Mouse (Mus musculus) MEL (cell line): ENCODE results near the gene Brdt. TPM values are rescaled to one million over a fixed set of nuclear protein-coding genes. Genes with fewer than 3 reads are reported as not detected.

Experiments used
- DNase-seq: peaks from one replicate; pipeline ENCODE4 v3.0.0; 2011; ENCODE audit warnings: low read depth, low spot score
- H3K27ac ChIP-seq: 2 replicates; pipeline ENCODE4 v1.5.1; 2012; ENCODE audit warnings: low read depth, mild to moderate bottlenecking, control low read depth, low read length, moderate library complexity; ENCODE audit not compliant: control insufficient read depth
- H3K27me3 ChIP-seq, 2 experiments: fragments of 150-350 bp in 1 of 2; sonication (generic) in 1 of 2; 2 replicates each; pipeline ENCODE4 v1.6.1; 2012; ENCODE audit warnings: low read length in 2 of 2, mild to moderate bottlenecking in 2 of 2, improper control_type of control experiment in 1 of 2, moderate library complexity in 1 of 2; ENCODE audit not compliant: insufficient read depth in 2 of 2, control insufficient read depth in 1 of 2
- H3K36me3 ChIP-seq, 2 experiments: 2 replicates each; pipeline ENCODE4 v1.6.1; 2012 to 2014; ENCODE audit warnings: low read length in 2 of 2, improper control_type of control experiment in 1 of 2, inconsistent platforms in 1 of 2, mild to moderate bottlenecking in 1 of 2; ENCODE audit not compliant: insufficient read depth in 2 of 2, control insufficient read depth in 1 of 2
- H3K4me1 ChIP-seq, 2 experiments: fragments of 150-350 bp in 1 of 2; sonication (generic) in 1 of 2; 2 replicates each; pipeline ENCODE4 v1.6.1; 2012; ENCODE audit warnings: low read length in 2 of 2, improper control_type of control experiment in 1 of 2, mild to moderate bottlenecking in 1 of 2; ENCODE audit not compliant: insufficient read depth in 2 of 2, control insufficient read depth in 1 of 2
- H3K4me3 ChIP-seq, 2 experiments: fragments of 150-350 bp in 1 of 2; sonication (generic) in 1 of 2; 2 replicates each; pipeline ENCODE4 v1.5.1; 2012; ENCODE audit warnings: low read depth in 2 of 2, low read length in 2 of 2, mild to moderate bottlenecking in 2 of 2, moderate library complexity in 2 of 2, control low read depth in 1 of 2, improper control_type of control experiment in 1 of 2; ENCODE audit not compliant: control insufficient read depth in 1 of 2, insufficient read depth in 1 of 2
- H3K79me2 ChIP-seq: 2 replicates; pipeline ENCODE4 v1.6.1; 2012; ENCODE audit warnings: mild to moderate bottlenecking, low read length, moderate library complexity; ENCODE audit not compliant: control insufficient read depth, poor library complexity, insufficient read depth
- H3K9ac ChIP-seq: 2 replicates; pipeline ENCODE4 v1.6.1; 2012; ENCODE audit warnings: low read depth, mild to moderate bottlenecking, control low read depth, low read length, moderate library complexity; ENCODE audit not compliant: control insufficient read depth, poor library complexity, severe bottlenecking
- H3K9me3 ChIP-seq: fragments of 150-350 bp; sonication (generic); replicated peaks from 2 replicates; pipeline ENCODE4 v1.6.1; 2012; ENCODE audit warnings: mild to moderate bottlenecking, low read length, improper control_type of control experiment, moderate library complexity; ENCODE audit not compliant: insufficient read depth
- CTCF ChIP-seq, 3 experiments: IDR thresholded peaks in 2 of 3; conservative IDR thresholded peaks in 1 of 3; 2 replicates each; pipeline ENCODE4 v1.5.1; 2011 to 2012; ENCODE audit warnings: low read length in 3 of 3, low read depth in 2 of 3, mild to moderate bottlenecking in 2 of 3, improper control_type of control experiment in 1 of 3, inconsistent platforms in 1 of 3, mixed read lengths in 1 of 3, moderate library complexity in 1 of 3; ENCODE audit not compliant: control insufficient read depth in 1 of 3, insufficient read depth in 1 of 3, poor library complexity in 1 of 3, severe bottlenecking in 1 of 3
- E2F4 ChIP-seq: IDR thresholded peaks from 2 replicates; pipeline ENCODE4 v1.6.1; 2011; ENCODE audit warnings: low read depth, low read length, improper control_type of control experiment, borderline replicate concordance
- ETS1 ChIP-seq: IDR thresholded peaks from 2 replicates; pipeline ENCODE4 v1.6.1; 2012; ENCODE audit warnings: low read depth, mild to moderate bottlenecking, inconsistent platforms, low read length, improper control_type of control experiment, moderate library complexity
- GABPA ChIP-seq: IDR thresholded peaks from 2 replicates; pipeline ENCODE4 v1.6.1; 2012; ENCODE audit warnings: low read depth, mild to moderate bottlenecking, inconsistent platforms, low read length, improper control_type of control experiment, moderate library complexity
- HCFC1 ChIP-seq: IDR thresholded peaks from 2 replicates; pipeline ENCODE4 v1.6.1; 2012; ENCODE audit warnings: low read depth, mild to moderate bottlenecking, inconsistent platforms, low read length, improper control_type of control experiment, moderate library complexity
- JUND ChIP-seq: IDR thresholded peaks from 2 replicates; pipeline ENCODE4 v1.6.1; 2011; ENCODE audit warnings: low read depth, mild to moderate bottlenecking, improper control_type of control experiment, low read length
- KAT2A ChIP-seq: conservative IDR thresholded peaks from 2 replicates; pipeline ENCODE4 v1.6.1; 2012; ENCODE audit warnings: low read depth, low read length, improper control_type of control experiment, inconsistent platforms
- MAFK ChIP-seq: IDR thresholded peaks from 2 replicates; pipeline ENCODE4 v1.6.1; 2011; ENCODE audit warnings: low read depth, mild to moderate bottlenecking, low read length, improper control_type of control experiment, borderline replicate concordance
- MAX ChIP-seq: IDR thresholded peaks from 2 replicates; pipeline ENCODE4 v1.6.1; 2011; ENCODE audit warnings: low read length, improper control_type of control experiment
- MAZ ChIP-seq: IDR thresholded peaks from 2 replicates; pipeline ENCODE4 v1.6.1; 2012; ENCODE audit warnings: low read depth, mild to moderate bottlenecking, inconsistent platforms, low read length, improper control_type of control experiment
- MEF2A ChIP-seq: IDR thresholded peaks from 2 replicates; pipeline ENCODE4 v1.6.1; 2014; ENCODE audit warnings: low read depth, mild to moderate bottlenecking, inconsistent platforms, low read length, improper control_type of control experiment; ENCODE audit not compliant: poor library complexity, insufficient replicate concordance, severe bottlenecking; ENCODE audit errors: extremely low read depth
- MXI1 ChIP-seq: IDR thresholded peaks from 2 replicates; pipeline ENCODE4 v1.6.1; 2011; ENCODE audit warnings: mild to moderate bottlenecking, low read depth, low read length, improper control_type of control experiment
- MYB ChIP-seq: IDR thresholded peaks from 2 replicates; pipeline ENCODE4 v1.6.1; 2011; ENCODE audit warnings: mild to moderate bottlenecking, low read depth, low read length, improper control_type of control experiment
- NELFE ChIP-seq: IDR thresholded peaks from 2 replicates; pipeline ENCODE4 v1.6.1; 2011; ENCODE audit warnings: low read depth, low read length, improper control_type of control experiment
- POLR2A ChIP-seq, 2 experiments: IDR thresholded peaks; 2 replicates each; pipeline ENCODE4 v1.6.1; 2011 to 2012; ENCODE audit warnings: low read length in 2 of 2, mild to moderate bottlenecking in 2 of 2, control low read depth in 1 of 2, improper control_type of control experiment in 1 of 2, low read depth in 1 of 2, moderate library complexity in 1 of 2; ENCODE audit not compliant: control insufficient read depth in 1 of 2, insufficient read depth in 1 of 2, poor library complexity in 1 of 2
- POLR2AphosphoS2 ChIP-seq: IDR thresholded peaks from 2 replicates; pipeline ENCODE4 v1.6.1; 2011; ENCODE audit warnings: low read length, improper control_type of control experiment
- POLR2AphosphoS5 ChIP-seq: IDR thresholded peaks from 2 replicates; pipeline ENCODE4 v1.6.1; 2012; ENCODE audit warnings: low read depth, borderline replicate concordance, mild to moderate bottlenecking, inconsistent platforms, low read length, moderate library complexity, mixed read lengths
- RCOR1 ChIP-seq: IDR thresholded peaks from 2 replicates; pipeline ENCODE4 v1.6.1; 2012; ENCODE audit warnings: low read depth, mild to moderate bottlenecking, inconsistent platforms, low read length, improper control_type of control experiment
- TBP ChIP-seq: IDR thresholded peaks from 2 replicates; pipeline ENCODE4 v1.8.0; 2011; ENCODE audit warnings: low read depth, low read length, improper control_type of control experiment
- UBTF ChIP-seq: IDR thresholded peaks from 2 replicates; pipeline ENCODE4 v1.6.1; 2012; ENCODE audit warnings: low read depth, mild to moderate bottlenecking, inconsistent platforms, low read length, improper control_type of control experiment, moderate library complexity, borderline replicate concordance; ENCODE audit not compliant: insufficient read depth
- USF1 ChIP-seq: IDR thresholded peaks from 2 replicates; pipeline ENCODE4 v1.6.1; 2014; ENCODE audit warnings: low read depth, mild to moderate bottlenecking, inconsistent platforms, low read length, improper control_type of control experiment, moderate library complexity
- USF2 ChIP-seq, 2 experiments: IDR thresholded peaks; 2 replicates each; pipeline ENCODE4 v1.6.1; 2011 to 2012; ENCODE audit warnings: improper control_type of control experiment in 2 of 2, low read length in 2 of 2, borderline replicate concordance in 1 of 2, inconsistent platforms in 1 of 2, low read depth in 1 of 2, mild to moderate bottlenecking in 1 of 2; ENCODE audit not compliant: insufficient read depth in 1 of 2
- ZMIZ1 ChIP-seq: IDR thresholded peaks from 2 replicates; pipeline ENCODE4 v1.6.1; 2012; ENCODE audit warnings: low read depth, mild to moderate bottlenecking, inconsistent platforms, low read length, improper control_type of control experiment, moderate library complexity
- polyA plus RNA-seq, 2 experiments: library from polyadenylated mRNA; stranded (reverse) in 1 of 2; unstranded in 1 of 2; fragments of >175 nt in 1 of 2; fragments of >200 nt in 1 of 2; gene quantifications; 2 replicates each; pipeline versions ENCODE4 v1.2.1 to v1.2.4; 2012; ENCODE audit warnings: low replicate concordance in 2 of 2, low read depth in 1 of 2; ENCODE audit not compliant: insufficient read length in 2 of 2, insufficient read depth in 1 of 2, missing spikeins in 1 of 2
- total RNA-seq: library from RNA; depleted of rRNA; stranded (reverse); fragments of 300-350 nt; gene quantifications from 2 replicates; pipeline ENCODE4 v1.2.3, GENCODE M21; 2012

Gene Brdt
- total and polyA plus RNA-seq, 3 experiments: 10.3 to 16.7 TPM; not detected in 1

DNA sequence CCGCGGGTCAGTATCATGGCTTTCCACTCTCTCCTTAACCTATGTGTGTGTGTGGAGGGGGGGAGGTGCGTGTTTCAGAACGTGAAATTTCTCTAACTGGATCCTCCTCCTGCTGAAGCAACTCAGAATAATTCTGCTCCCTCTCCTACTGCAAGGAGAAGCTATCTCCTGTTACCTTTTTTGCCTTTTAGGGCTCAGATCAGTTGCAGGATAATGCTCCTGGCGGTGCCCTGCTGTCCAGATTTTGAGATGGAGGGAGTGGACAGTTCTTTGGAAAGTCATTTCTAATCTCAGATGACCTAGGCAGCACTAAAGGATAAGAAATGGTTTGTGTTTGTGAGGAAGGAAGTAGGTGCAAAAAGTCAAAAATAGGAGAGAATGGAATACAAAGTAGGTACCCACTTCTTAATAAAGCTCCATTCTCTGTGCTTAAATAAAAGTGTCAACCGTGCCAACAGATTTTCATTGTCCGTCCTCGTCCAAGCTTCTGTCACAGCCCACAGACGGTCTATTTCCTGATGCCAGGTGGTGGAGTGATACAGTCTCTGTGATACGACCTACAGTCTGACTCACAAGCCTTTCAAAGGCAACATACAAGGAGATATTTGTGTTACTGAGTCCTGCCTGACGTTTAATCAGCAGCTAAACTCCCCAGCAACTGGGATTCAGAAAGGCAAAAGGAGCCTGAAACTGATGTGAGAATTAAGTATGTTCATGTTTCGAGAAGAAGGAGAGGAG is 73.2 kb downstream of the Brdt start:
- H3K79me2 ChIP-seq: no peaks in the 10 kb centered on the region
- DNase-seq: no peak
- TF ChIP-seq POLR2A (IDR thresholded peaks at IDR 0.05; ENCODE audit: control insufficient read depth in 1 of 2, insufficient read depth in 1 of 2, low read depth in 1 of 2, low read length in 2 of 2, poor library complexity in 1 of 2) (no peak), MEF2A (no peak), E2F4 (no peak), MXI1 (no peak), MAFK (no peak), RCOR1 (no peak), MAZ (no peak), NELFE (no peak), UBTF (no peak), ZMIZ1 (no peak), MAX (no peak), JUND (no peak), KAT2A (no peak), MYB (no peak), GABPA (no peak), TBP (no peak), ETS1 (no peak), POLR2AphosphoS2 (no peak), CTCF (IDR thresholded peaks at IDR 0.05 in 2 of 3, conservative IDR thresholded peaks at IDR 0.05 in 1 of 3; ENCODE audit: control insufficient read depth in 1 of 3, insufficient read depth in 1 of 3, low read depth in 2 of 3, low read length in 3 of 3, poor library complexity in 1 of 3, severe bottlenecking in 1 of 3) (no peak)
- H3K9ac ChIP-seq: no peak overlapping the region
- H3K27ac ChIP-seq: no peak overlapping the region
- H3K36me3 ChIP-seq: no peaks in the 10 kb centered on the region
- H3K9me3 ChIP-seq: no peaks in the 10 kb centered on the region
- H3K4me1 ChIP-seq: no peaks in the 10 kb centered on the region
- no peaks in the 10 kb centered on the region for H3K27me3 ChIP-seq
- no peak overlapping the region for H3K4me3 ChIP-seq

DNA sequence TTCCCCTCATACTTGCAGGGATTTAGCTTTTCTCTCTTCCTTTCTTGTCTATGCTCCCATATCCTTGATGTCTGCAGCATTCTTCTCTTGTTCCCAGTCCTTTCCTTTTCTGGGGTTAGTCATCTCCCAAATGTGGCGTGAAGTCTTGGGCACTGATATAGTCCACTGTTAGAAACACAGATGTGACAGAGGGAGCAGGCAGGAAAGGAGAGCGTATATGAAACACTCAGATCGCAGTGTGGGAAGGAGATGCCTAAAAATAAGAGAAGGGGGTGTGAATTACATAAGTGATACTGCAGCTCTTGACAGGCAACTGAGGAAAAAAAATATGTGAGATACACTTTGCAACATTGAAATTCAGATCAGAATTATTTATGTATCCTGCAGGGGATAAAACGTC is 74.4 kb downstream of the Brdt start:
- no peaks in the 10 kb centered on the region for H3K27me3 ChIP-seq
- no peak overlapping the region for H3K9ac ChIP-seq
- no peak for DNase-seq
- no peak overlapping the region for H3K27ac ChIP-seq
- H3K9me3 ChIP-seq: no peaks in the 10 kb centered on the region
- H3K4me3 ChIP-seq: no peak overlapping the region
- H3K4me1 ChIP-seq: no peaks in the 10 kb centered on the region
- H3K79me2 ChIP-seq: no peaks in the 10 kb centered on the region
- H3K36me3 ChIP-seq: no peaks in the 10 kb centered on the region
- no peak for TF ChIP-seq HCFC1
- TF ChIP-seq CTCF (IDR thresholded peaks at IDR 0.05 in 2 of 3, conservative IDR thresholded peaks at IDR 0.05 in 1 of 3; ENCODE audit: control insufficient read depth in 1 of 3, insufficient read depth in 1 of 3, low read depth in 2 of 3, low read length in 3 of 3, poor library complexity in 1 of 3, severe bottlenecking in 1 of 3): no peak
- TF ChIP-seq USF2 (IDR thresholded peaks at IDR 0.05; ENCODE audit: borderline replicate concordance in 1 of 2, insufficient read depth in 1 of 2, low read depth in 1 of 2, low read length in 2 of 2): no peak
- no peak for TF ChIP-seq RCOR1
- no peak for TF ChIP-seq USF1
- no peak for TF ChIP-seq POLR2AphosphoS5
- TF ChIP-seq, all 39 proteins: peak for 0
